Mouse (Mus musculus): ENCODE data around the gene Tcf7.

DNA sequence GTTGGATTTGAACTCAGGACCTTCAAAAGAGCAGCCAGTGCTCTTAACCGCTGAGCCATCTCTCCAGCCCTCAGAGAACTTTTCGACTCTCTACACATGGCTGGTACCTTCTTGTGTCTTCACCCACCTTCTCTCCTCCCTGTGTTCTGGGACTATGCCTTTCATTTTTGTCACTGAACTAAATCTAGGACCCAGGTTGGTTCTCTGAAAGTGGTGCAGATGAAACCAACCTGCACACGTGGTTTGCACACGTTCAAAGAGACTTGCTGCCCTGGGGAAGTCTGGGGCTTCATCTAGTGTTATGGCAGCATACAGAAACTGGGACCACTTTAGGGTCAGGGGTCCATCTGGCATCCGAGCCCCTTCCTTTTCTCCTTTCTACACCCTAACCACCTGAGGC is 15.5 kb downstream of the Tcf7 start:
- TF ChIP-seq CTCF (IDR thresholded peaks at IDR 0.05; ENCODE audit: borderline replicate concordance, insufficient read depth, low read depth, low read length) (no peak), POLR2A (IDR thresholded peaks at IDR 0.05; ENCODE audit: borderline replicate concordance, insufficient read depth, low read length) (no peak)

Measured in cerebellum, adult 2 months (tissue).